Mouse (Mus musculus) MEL (cell line): Measurements from ENCODE around the gene Npas3. TPM values are rescaled to one million over a fixed set of nuclear protein-coding genes. Genes with fewer than 3 reads are reported as not detected.

Experiments used
- DNase-seq: peaks from one replicate; pipeline ENCODE4 v3.0.0; 2011; ENCODE audit warnings: low read depth, low spot score
- H3K27ac ChIP-seq: 2 replicates; pipeline ENCODE4 v1.5.1; 2012; ENCODE audit warnings: low read depth, mild to moderate bottlenecking, control low read depth, low read length, moderate library complexity; ENCODE audit not compliant: control insufficient read depth
- H3K27me3 ChIP-seq, 2 experiments: fragments of 150-350 bp in 1 of 2; sonication (generic) in 1 of 2; 2 replicates each; pipeline ENCODE4 v1.6.1; 2012; ENCODE audit warnings: low read length in 2 of 2, mild to moderate bottlenecking in 2 of 2, improper control_type of control experiment in 1 of 2, moderate library complexity in 1 of 2; ENCODE audit not compliant: insufficient read depth in 2 of 2, control insufficient read depth in 1 of 2
- H3K36me3 ChIP-seq, 2 experiments: 2 replicates each; pipeline ENCODE4 v1.6.1; 2012 to 2014; ENCODE audit warnings: low read length in 2 of 2, improper control_type of control experiment in 1 of 2, inconsistent platforms in 1 of 2, mild to moderate bottlenecking in 1 of 2; ENCODE audit not compliant: insufficient read depth in 2 of 2, control insufficient read depth in 1 of 2
- H3K4me1 ChIP-seq, 2 experiments: fragments of 150-350 bp in 1 of 2; sonication (generic) in 1 of 2; 2 replicates each; pipeline ENCODE4 v1.6.1; 2012; ENCODE audit warnings: low read length in 2 of 2, improper control_type of control experiment in 1 of 2, mild to moderate bottlenecking in 1 of 2; ENCODE audit not compliant: insufficient read depth in 2 of 2, control insufficient read depth in 1 of 2
- H3K4me3 ChIP-seq, 2 experiments: fragments of 150-350 bp in 1 of 2; sonication (generic) in 1 of 2; 2 replicates each; pipeline ENCODE4 v1.5.1; 2012; ENCODE audit warnings: low read depth in 2 of 2, low read length in 2 of 2, mild to moderate bottlenecking in 2 of 2, moderate library complexity in 2 of 2, control low read depth in 1 of 2, improper control_type of control experiment in 1 of 2; ENCODE audit not compliant: control insufficient read depth in 1 of 2, insufficient read depth in 1 of 2
- H3K79me2 ChIP-seq: 2 replicates; pipeline ENCODE4 v1.6.1; 2012; ENCODE audit warnings: mild to moderate bottlenecking, low read length, moderate library complexity; ENCODE audit not compliant: control insufficient read depth, poor library complexity, insufficient read depth
- H3K9ac ChIP-seq: 2 replicates; pipeline ENCODE4 v1.6.1; 2012; ENCODE audit warnings: low read depth, mild to moderate bottlenecking, control low read depth, low read length, moderate library complexity; ENCODE audit not compliant: control insufficient read depth, poor library complexity, severe bottlenecking
- H3K9me3 ChIP-seq: fragments of 150-350 bp; sonication (generic); replicated peaks from 2 replicates; pipeline ENCODE4 v1.6.1; 2012; ENCODE audit warnings: mild to moderate bottlenecking, low read length, improper control_type of control experiment, moderate library complexity; ENCODE audit not compliant: insufficient read depth
- BHLHE40 ChIP-seq: IDR thresholded peaks from 2 replicates; pipeline ENCODE4 v1.6.1; 2012; ENCODE audit warnings: low read depth, mild to moderate bottlenecking, inconsistent platforms, low read length, improper control_type of control experiment, borderline replicate concordance
- ETS1 ChIP-seq: IDR thresholded peaks from 2 replicates; pipeline ENCODE4 v1.6.1; 2012; ENCODE audit warnings: low read depth, mild to moderate bottlenecking, inconsistent platforms, low read length, improper control_type of control experiment, moderate library complexity
- MAFK ChIP-seq: IDR thresholded peaks from 2 replicates; pipeline ENCODE4 v1.6.1; 2011; ENCODE audit warnings: low read depth, mild to moderate bottlenecking, low read length, improper control_type of control experiment, borderline replicate concordance
- MAX ChIP-seq: IDR thresholded peaks from 2 replicates; pipeline ENCODE4 v1.6.1; 2011; ENCODE audit warnings: low read length, improper control_type of control experiment
- MAZ ChIP-seq: IDR thresholded peaks from 2 replicates; pipeline ENCODE4 v1.6.1; 2012; ENCODE audit warnings: low read depth, mild to moderate bottlenecking, inconsistent platforms, low read length, improper control_type of control experiment
- MEF2A ChIP-seq: IDR thresholded peaks from 2 replicates; pipeline ENCODE4 v1.6.1; 2014; ENCODE audit warnings: low read depth, mild to moderate bottlenecking, inconsistent platforms, low read length, improper control_type of control experiment; ENCODE audit not compliant: poor library complexity, insufficient replicate concordance, severe bottlenecking; ENCODE audit errors: extremely low read depth
- MXI1 ChIP-seq: IDR thresholded peaks from 2 replicates; pipeline ENCODE4 v1.6.1; 2011; ENCODE audit warnings: mild to moderate bottlenecking, low read depth, low read length, improper control_type of control experiment
- NELFE ChIP-seq: IDR thresholded peaks from 2 replicates; pipeline ENCODE4 v1.6.1; 2011; ENCODE audit warnings: low read depth, low read length, improper control_type of control experiment
- NRF1 ChIP-seq: IDR thresholded peaks from 2 replicates; pipeline ENCODE4 v1.6.1; 2014; ENCODE audit warnings: low read depth, mild to moderate bottlenecking, inconsistent platforms, low read length, improper control_type of control experiment, moderate library complexity; ENCODE audit not compliant: poor library complexity, insufficient read depth, severe bottlenecking
- POLR2AphosphoS5 ChIP-seq: IDR thresholded peaks from 2 replicates; pipeline ENCODE4 v1.6.1; 2012; ENCODE audit warnings: low read depth, borderline replicate concordance, mild to moderate bottlenecking, inconsistent platforms, low read length, moderate library complexity, mixed read lengths
- SIN3A ChIP-seq: IDR thresholded peaks from 2 replicates; pipeline ENCODE4 v1.6.1; 2012; ENCODE audit warnings: low read length, improper control_type of control experiment, inconsistent platforms
- SMC3 ChIP-seq: IDR thresholded peaks from 2 replicates; pipeline ENCODE4 v1.6.1; 2011; ENCODE audit warnings: low read depth, low read length, improper control_type of control experiment
- TAL1 ChIP-seq: IDR thresholded peaks from 2 replicates; pipeline ENCODE4 v1.6.1; 2012; ENCODE audit warnings: mild to moderate bottlenecking, inconsistent platforms, low read length, moderate library complexity, mixed read lengths
- TBP ChIP-seq: IDR thresholded peaks from 2 replicates; pipeline ENCODE4 v1.8.0; 2011; ENCODE audit warnings: low read depth, low read length, improper control_type of control experiment
- UBTF ChIP-seq: IDR thresholded peaks from 2 replicates; pipeline ENCODE4 v1.6.1; 2012; ENCODE audit warnings: low read depth, mild to moderate bottlenecking, inconsistent platforms, low read length, improper control_type of control experiment, moderate library complexity, borderline replicate concordance; ENCODE audit not compliant: insufficient read depth
- USF2 ChIP-seq, 2 experiments: IDR thresholded peaks; 2 replicates each; pipeline ENCODE4 v1.6.1; 2011 to 2012; ENCODE audit warnings: improper control_type of control experiment in 2 of 2, low read length in 2 of 2, borderline replicate concordance in 1 of 2, inconsistent platforms in 1 of 2, low read depth in 1 of 2, mild to moderate bottlenecking in 1 of 2; ENCODE audit not compliant: insufficient read depth in 1 of 2
- ZKSCAN1 ChIP-seq: IDR thresholded peaks from 2 replicates; pipeline ENCODE4 v1.6.1; 2012; ENCODE audit warnings: low read depth, mild to moderate bottlenecking, inconsistent platforms, low read length, improper control_type of control experiment, moderate library complexity
- ZNF384 ChIP-seq: IDR thresholded peaks from 2 replicates; pipeline ENCODE4 v1.6.1; 2012; ENCODE audit warnings: low read depth, mild to moderate bottlenecking, inconsistent platforms, low read length, improper control_type of control experiment
- polyA plus RNA-seq, 2 experiments: library from polyadenylated mRNA; stranded (reverse) in 1 of 2; unstranded in 1 of 2; fragments of >175 nt in 1 of 2; fragments of >200 nt in 1 of 2; gene quantifications; 2 replicates each; pipeline versions ENCODE4 v1.2.1 to v1.2.4; 2012; ENCODE audit warnings: low replicate concordance in 2 of 2, low read depth in 1 of 2; ENCODE audit not compliant: insufficient read length in 2 of 2, insufficient read depth in 1 of 2, missing spikeins in 1 of 2
- total RNA-seq: library from RNA; depleted of rRNA; stranded (reverse); fragments of 300-350 nt; gene quantifications from 2 replicates; pipeline ENCODE4 v1.2.3, GENCODE M21; 2012

Gene Npas3
- total and polyA plus RNA-seq, 3 experiments, result not detected

DNA sequence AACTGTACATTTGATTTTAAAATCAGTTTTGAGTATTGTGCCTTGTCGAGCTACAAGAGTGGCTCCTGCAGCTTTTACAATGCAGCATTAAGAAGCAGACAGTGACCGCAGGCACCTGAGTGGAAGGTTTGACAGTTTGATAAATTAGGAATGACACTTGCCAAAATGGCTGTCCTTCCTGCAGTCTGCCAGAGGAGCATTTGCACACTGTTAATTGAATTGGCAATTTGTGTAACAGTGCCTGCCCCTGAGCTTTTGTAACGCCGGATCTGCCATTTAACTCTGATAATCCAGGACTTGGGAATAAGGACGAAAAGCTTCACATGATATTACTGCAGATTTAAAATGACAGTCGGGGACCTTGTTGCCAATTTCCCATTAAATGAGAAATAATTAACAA lies 357.2 kb downstream of the Npas3 start:
- H3K9ac ChIP-seq, result no peak overlapping the region
- no peaks in the 10 kb centered on the region for H3K36me3 ChIP-seq
- no peak overlapping the region for H3K27ac ChIP-seq
- H3K79me2 ChIP-seq, result no peaks in the 10 kb centered on the region
- TF ChIP-seq NELFE, result no peak
- no peak for TF ChIP-seq SIN3A
- TF ChIP-seq ZKSCAN1, result no peak
- no peaks in the 10 kb centered on the region for H3K9me3 ChIP-seq
- H3K27me3 ChIP-seq, result no peaks in the 10 kb centered on the region
- DNase-seq, result no peak
- H3K4me1 ChIP-seq, result no peaks in the 10 kb centered on the region
- H3K4me3 ChIP-seq, result no peak overlapping the region

DNA sequence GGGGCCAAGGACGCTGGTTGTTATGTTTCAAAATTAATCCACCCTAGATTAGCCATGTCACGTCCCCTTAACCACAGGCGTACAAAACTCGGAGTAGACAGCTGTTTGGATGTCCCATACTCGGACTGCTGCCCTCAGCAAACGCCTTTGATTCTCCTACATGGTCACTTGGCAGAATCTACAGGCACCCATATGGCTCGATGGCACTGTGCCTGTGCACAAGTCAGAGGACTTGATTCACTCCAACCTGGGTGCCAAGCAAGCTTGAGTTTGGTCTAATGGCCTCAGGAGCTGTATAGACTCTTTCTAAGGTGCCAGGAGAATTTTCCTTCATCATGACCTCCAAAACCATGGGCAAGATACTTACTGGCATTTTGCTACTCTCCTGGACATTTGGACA lies 363.6 kb downstream of the Npas3 start:
- Histone ChIP-seq H3K79me2 (no peaks in the 10 kb centered on the region), H3K9me3 (no peaks in the 10 kb centered on the region), H3K4me3 (no peak overlapping the region), H3K27me3 (no peaks in the 10 kb centered on the region), H3K4me1 (no peaks in the 10 kb centered on the region), H3K36me3 (no peaks in the 10 kb centered on the region), H3K27ac (no peak overlapping the region)
- no peak for TF ChIP-seq MAZ
- no peak for TF ChIP-seq SIN3A
- TF ChIP-seq UBTF, result no peak
- TF ChIP-seq ETS1, result no peak
- no peak for TF ChIP-seq MAX
- TF ChIP-seq BHLHE40, result no peak
- no peak for TF ChIP-seq MAFK
- no peak for TF ChIP-seq MEF2A
- TF ChIP-seq, all 39 proteins: peak for 0
- no peak for DNase-seq
- no peak overlapping the region for H3K9ac ChIP-seq

DNA sequence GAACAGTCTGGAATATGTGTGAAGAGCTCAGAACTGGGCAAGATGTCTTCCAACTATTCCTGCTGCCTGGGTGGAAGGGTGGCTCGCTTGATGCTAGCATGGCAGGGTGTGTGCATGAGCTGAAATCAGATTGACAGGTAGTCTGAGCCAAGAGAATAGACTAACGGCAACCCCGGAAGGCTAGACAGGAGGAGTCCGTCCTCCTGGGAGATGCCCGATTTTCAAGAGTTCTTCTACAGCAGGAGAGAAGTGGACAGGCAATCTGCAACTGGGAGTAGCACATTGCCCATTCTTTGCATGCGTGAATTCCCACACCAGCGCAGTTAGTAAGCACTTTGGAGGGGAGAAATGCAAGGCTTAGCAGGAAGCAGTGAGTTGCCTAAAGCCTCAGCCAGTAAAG lies 372.8 kb downstream of the Npas3 start:
- Histone ChIP-seq H3K36me3 (no peaks in the 10 kb centered on the region), H3K4me3 (no peak overlapping the region), H3K79me2 (no peaks in the 10 kb centered on the region)
- no peak for TF ChIP-seq USF2 (IDR thresholded peaks at IDR 0.05; ENCODE audit: borderline replicate concordance in 1 of 2, insufficient read depth in 1 of 2, low read depth in 1 of 2, low read length in 2 of 2)
- TF ChIP-seq NRF1, result no peak
- no peak for TF ChIP-seq POLR2AphosphoS5
- TF ChIP-seq NELFE, result no peak
- TF ChIP-seq ZNF384, result no peak
- no peak for TF ChIP-seq TBP
- TF ChIP-seq SMC3, result no peak
- no peak for TF ChIP-seq MAFK
- no peak for TF ChIP-seq MAZ
- TF ChIP-seq MXI1, result no peak
- TF ChIP-seq TAL1, result no peak
- no peak for TF ChIP-seq SIN3A
- TF ChIP-seq, all 39 proteins: peak for 0
- Histone ChIP-seq H3K27ac (no peak overlapping the region), H3K9ac (no peak overlapping the region), H3K4me1 (no peaks in the 10 kb centered on the region), H3K27me3 (no peaks in the 10 kb centered on the region), H3K9me3 (no peaks in the 10 kb centered on the region)
- DNase-seq, result no peak
